Mouse (Mus musculus) layer of hippocampus, postnatal 10 days (tissue): ENCODE measurements around the gene Ndrg4. TPM values are rescaled to one million over a fixed set of nuclear protein-coding genes. Genes with fewer than 3 reads are reported as not detected.

Source experiments
- DNase-seq, 2 experiments: peaks; one replicate each; pipeline ENCODE4 v3.0.0; 2021; ENCODE audit warnings: low spot score in 2 of 2
- microRNA-seq, 2 experiments: library from miRNA; unstranded; fragments of <30 nt; microRNA quantifications; one replicate each; pipeline ENCODE4 v1.2.0; 2021
- total RNA-seq, 2 experiments: library from RNA; stranded (reverse); gene quantifications; 2 replicates each; pipeline ENCODE4 v1.2.3; 2021

The Ndrg4 gene
- total RNA-seq, 2 experiments from 2014 or later = 1,214 to 1,219 TPM

DNA sequence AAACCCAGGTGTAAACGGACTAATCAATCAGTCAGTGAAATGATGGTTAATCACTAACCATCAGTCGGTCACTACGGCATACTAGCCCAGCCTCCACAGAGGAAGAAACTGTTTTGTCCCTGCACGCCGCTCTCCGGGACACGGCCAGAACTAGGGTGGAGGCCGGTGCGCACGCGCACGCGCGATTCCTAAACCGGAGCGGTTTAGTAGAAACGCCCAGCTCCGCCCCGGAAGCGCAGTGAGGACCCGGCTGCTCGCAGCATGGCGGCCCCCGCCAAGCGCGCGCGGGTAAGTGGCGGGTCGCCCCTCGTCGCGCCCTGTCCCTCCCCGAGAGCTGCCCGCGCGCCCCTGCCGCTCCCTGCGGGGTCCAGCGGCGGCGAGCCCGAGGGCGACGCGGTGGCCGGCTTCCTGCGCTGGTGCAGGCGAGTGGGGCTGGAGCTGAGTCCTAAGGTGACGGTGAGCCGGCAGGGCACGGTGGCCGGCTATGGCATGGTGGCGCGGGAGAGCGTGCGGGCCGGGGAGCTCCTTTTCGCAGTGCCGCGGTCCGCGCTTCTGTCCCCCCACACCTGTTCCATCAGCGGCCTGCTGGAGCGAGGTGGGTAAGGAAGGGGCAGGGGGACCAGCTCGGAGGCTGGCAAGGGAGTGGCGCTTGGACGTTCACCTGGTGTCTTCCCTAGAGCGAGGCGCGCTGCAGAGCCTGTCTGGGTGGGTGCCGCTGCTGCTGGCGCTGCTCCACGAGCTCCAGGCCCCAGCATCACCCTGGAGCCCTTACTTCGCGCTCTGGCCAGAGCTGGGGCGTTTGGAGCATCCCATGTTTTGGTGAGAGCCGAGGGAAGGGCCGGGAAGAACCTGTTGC, 39.1 kb downstream of the Ndrg4 start, which contains the start of gene Setd6:
Gene Setd6 (plus strand): TSS at position 206 of the 856 bp plus-strand sequence.
- DNase-seq = peak; percentile 74 to 83

- peak in 1 of 2 experiments; percentile 22 for DNase-seq
Measured at GRCm38 (mm10) chr8:95716546-95717335, 40.0 kb downstream of the Ndrg4 start.

- no peak for DNase-seq
Measured at GRCm38 (mm10) chr8:95727625-95728024, 50.8 kb downstream of the Ndrg4 start.

DNA sequence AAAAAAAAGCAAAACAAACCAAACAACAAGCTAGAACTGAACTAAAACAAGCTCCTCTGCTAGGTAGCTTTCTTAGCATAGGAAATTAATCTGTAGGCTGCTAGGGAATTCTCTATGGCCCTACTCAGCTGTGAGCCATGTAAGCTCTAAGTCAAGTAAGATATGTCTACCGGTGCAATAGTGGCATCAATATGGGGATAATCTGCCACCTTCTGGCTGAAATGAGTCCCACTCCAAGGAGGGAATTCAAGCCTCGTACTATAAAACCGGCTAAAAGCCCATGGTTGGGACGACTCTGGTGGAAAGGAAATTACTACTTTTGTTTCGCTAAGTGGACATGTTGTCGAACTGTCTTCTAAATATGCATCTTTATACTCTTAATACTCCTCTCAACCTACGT, 61.8 kb downstream of the Ndrg4 start:
- no peak for DNase-seq

- DNase-seq = no peak
Measured at GRCm38 (mm10) chr8:95741732-95742131, 65.0 kb downstream of the Ndrg4 start.

DNA sequence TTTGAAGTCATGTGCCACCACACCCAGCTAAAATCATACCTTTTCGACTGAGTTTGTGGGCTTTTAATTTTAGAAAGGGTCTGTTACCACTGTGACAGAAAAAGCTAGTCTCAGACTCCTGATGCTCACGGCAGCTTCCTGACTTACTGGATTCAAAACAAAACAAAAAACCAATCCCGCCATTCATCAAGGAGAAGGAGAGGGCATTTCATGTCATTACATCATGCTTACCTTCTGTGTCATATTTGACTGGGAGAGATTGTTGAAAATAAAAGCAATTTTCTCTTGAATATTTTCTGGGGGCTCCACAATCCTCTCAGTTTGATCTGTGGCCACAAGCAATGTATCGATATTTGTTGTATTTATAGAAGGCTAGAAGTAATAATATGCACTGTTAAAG, 71.2 kb downstream of the Ndrg4 start:
- no peak for DNase-seq

DNA sequence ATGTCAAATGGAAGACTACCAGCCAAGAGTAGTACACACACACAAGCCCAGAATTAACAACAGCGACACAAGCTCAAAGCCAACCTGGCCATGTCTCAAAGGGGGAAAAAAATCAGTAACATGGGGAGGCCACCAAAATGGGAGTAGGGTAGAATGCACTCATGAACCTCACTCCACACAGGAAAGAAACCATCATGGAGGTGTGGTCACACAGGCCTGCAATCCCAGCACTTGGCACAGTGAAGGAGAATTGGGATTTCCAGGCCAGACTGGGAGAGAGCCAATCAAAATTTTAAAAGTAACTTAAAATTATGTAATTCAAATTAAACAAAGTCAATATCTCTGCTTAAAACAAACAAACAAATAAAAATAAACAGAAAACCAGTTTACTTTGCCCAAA, 75.1 kb downstream of the Ndrg4 start:
- DNase-seq = no peak

DNA sequence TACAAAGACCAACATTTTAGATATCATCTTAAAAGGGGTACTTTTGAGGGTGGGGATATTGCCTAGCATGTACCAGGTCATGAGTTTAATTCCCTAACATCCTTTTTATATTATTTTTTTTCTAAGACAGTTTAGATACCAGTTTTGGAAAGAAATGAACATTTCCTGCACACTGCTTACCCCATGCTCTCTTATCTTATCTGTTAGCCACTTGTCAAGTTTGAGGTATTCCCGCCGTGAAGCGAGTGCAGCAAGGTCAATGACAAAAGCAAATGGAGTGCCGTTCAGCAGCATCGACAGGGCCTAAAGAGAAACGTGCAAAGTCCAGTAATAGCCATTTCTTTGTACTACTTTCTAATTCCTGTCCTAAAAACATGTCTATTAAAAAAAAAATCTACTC, 83.5 kb downstream of the Ndrg4 start:
- no peak for DNase-seq

DNA sequence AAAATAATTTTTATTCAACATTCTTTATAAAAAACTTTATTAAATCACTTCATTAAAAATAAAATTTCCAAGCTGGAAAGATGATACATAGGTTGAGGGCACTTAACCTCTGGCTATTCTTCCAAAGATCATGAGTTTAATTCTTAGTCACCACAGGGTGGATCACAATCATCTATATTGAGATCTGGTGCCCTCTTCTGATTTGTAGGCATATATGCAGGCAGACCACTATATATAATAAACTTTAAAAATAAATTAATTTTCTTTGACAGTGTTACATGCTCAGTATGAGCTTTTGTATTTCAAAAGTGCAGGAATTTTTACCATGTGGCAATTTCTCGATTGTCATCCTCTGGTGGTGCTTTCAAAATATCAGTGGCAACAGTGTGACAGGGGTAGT, 87.4 kb downstream of the Ndrg4 start:
- DNase-seq = no peak

Small RNA genes lying within 50 kb of the gene (microRNA-seq; reads per million reads assigned to microRNA genes)
- 0.98 to 1.8 reads per million in 2 experiments for gene Mir7073

Other genes starting within 250 kb of the Ndrg4 start
- 10 to 100 TPM; 64.1 to 67.9 TPM for gene Cfap20, start 242.1 kb upstream of the Ndrg4 start, total RNA-seq
- 10 to 100 TPM; 73.8 to 80.8 TPM for gene Csnk2a2, start 186.9 kb upstream of the Ndrg4 start, total RNA-seq
- gene Ccdc113, start 142.9 kb upstream of the Ndrg4 start, total RNA-seq = 1 to 10 TPM; 1.1 to 2.4 TPM
- gene Prss54, start 100.6 kb upstream of the Ndrg4 start, total RNA-seq = not detected
- 1 to 10 TPM; 2.5 to 2.6 TPM for gene Gins3, start 43.5 kb upstream of the Ndrg4 start, total RNA-seq
- gene Setd6, start 38.9 kb downstream of the Ndrg4 start, total RNA-seq = 10 to 100 TPM; 21.7 to 27.4 TPM
- 100 to 1,000 TPM; 134 to 144 TPM for gene Cnot1, start 130.5 kb downstream of the Ndrg4 start, total RNA-seq
- gene Sap18b, start 148.4 kb downstream of the Ndrg4 start, total RNA-seq = 100 to 1,000 TPM; 165 to 170 TPM
- 10 to 100 TPM; 30.8 to 34.1 TPM for gene Slc38a7, start 176.6 kb downstream of the Ndrg4 start, total RNA-seq
- 100 to 1,000 TPM; 196 to 216 TPM for gene Got2, start 211.6 kb downstream of the Ndrg4 start, total RNA-seq